Comparison of ENCODE assay signal across 8 mouse cellular contexts in genomic region chr5:69591640-69592461, GRCm38 (mm10). TPM values are rescaled to one million over a fixed set of nuclear protein-coding genes. Genes with fewer than 3 reads are reported as not detected.
A peak's percentile ranks its signal among the peaks of the same experiment; 100 is the strongest.
DNase-seq lines count a peak whose midpoint lies in the region; ATAC-seq lines count a peak whose summit lies in the region.

Gene Gnpda2, minus strand, starts transcription at chr5:69592340.

- H3K27ac ChIP-seq in hindbrain, embryonic 16.5 days (ENCODE audit: low read depth, low read length) = peak within 1 kb of the TSS; percentile 89
- H3K27ac ChIP-seq in macrophage = no peak within 1 kb of the TSS

- peak; percentile 80 for DNase-seq in T-cell, adult 2 months (ENCODE audit: low spot score)
- peak; percentile 68 to 82 for DNase-seq in cerebellum, postnatal 4 days (ENCODE audit: low spot score in 2 of 2)
- peak; percentile 79 for DNase-seq in gastrocnemius, adult 18-20 months (ENCODE audit: low spot score)
- DNase-seq in left cerebral cortex, adult 18-20 months (ENCODE audit: low spot score in 2 of 2) = peak; percentile 87 to 92
- peak; percentile 90 for DNase-seq in right cerebral cortex, adult 18-20 months
- peak; percentile 40 for DNase-seq in urinary bladder, postnatal 10 days (ENCODE audit: low spot score)

- ATAC-seq in hindbrain, embryonic 16.5 days = peak; percentile 99

- H3K9ac ChIP-seq in hindbrain, embryonic 16.5 days (ENCODE audit: low read depth, low read length) = peak within 1 kb of the TSS; percentile 97

- H3K27me3 ChIP-seq in hindbrain, embryonic 16.5 days (replicated peaks; ENCODE audit: control insufficient read depth, insufficient read depth, low read length) = no peaks in the 10 kb centered on the region

- peaks cover 5% of the 10 kb centered on the region for H3K4me1 ChIP-seq in hindbrain, embryonic 16.5 days (ENCODE audit: control insufficient read depth, insufficient read depth, low read depth, low read length)

- peak within 1 kb of the TSS; percentile 77 for H3K4me2 ChIP-seq in hindbrain, embryonic 16.5 days (ENCODE audit: low read length)

- no peaks in the 10 kb centered on the region for H3K36me3 ChIP-seq in hindbrain, embryonic 16.5 days (ENCODE audit: control insufficient read depth, insufficient read depth, low read length)
- H3K36me3 ChIP-seq in macrophage (ENCODE audit: inconsistent target) = no peaks in the 10 kb centered on the region

- peaks cover 10% of the 10 kb centered on the region; the same call in 1 of the 2 replicates for H3K79me2 ChIP-seq in macrophage (ENCODE audit: inconsistent target)

- no peaks in the 10 kb centered on the region for H3K9me3 ChIP-seq in hindbrain, embryonic 16.5 days (ENCODE audit: control insufficient read depth, low read length)

- 3% methylated on average over 42 of the region's 42 CpGs for WGBS in hindbrain, embryonic 16.5 days
- WGBS in macrophage (ENCODE audit: missing documents) = 4% methylated on average over 42 of the region's 42 CpGs

- H3K4me3 ChIP-seq in hindbrain, embryonic 16.5 days (ENCODE audit: low read length) = peak within 1 kb of the TSS; percentile 79
- H3K4me3 ChIP-seq in macrophage (ENCODE audit: inconsistent target) = peak within 1 kb of the TSS; percentile 65

RNA-seq across cellular contexts. Expression of gene Gnpda2, which starts in this region (rescaled TPM):
- 1 to 10 TPM; 3.7 to 4.1 TPM for total RNA-seq in gastrocnemius, adult 18-20 months (2021)
- polyA plus RNA-seq in hindbrain, embryonic 16.5 days (2015; fragmentation: Nextera tagmentation; extraction: Ambion mirVana) = 34.7 and 36.5 TPM in 2 replicates
- total RNA-seq in left cerebral cortex, adult 18-20 months (2021) = 10 to 100 TPM; 19.9 to 20.6 TPM
- 10 to 100 TPM in 10 of 26 experiments, 1 to 10 TPM in 15, under 1 TPM in 1; 0.69 to 18.0 (median 8.0) TPM for total RNA-seq in macrophage (2018; cell fraction: chromatin; rRNA removed)
- 10 to 100 TPM; 10.5 to 20.1 (median 15.8) TPM for total RNA-seq in macrophage (2018; cell fraction: cytosol; rRNA removed)
- total RNA-seq in macrophage (2018; cell fraction: nucleus; rRNA removed) = 10 to 100 TPM in 11 of 26 experiments, 1 to 10 TPM in 15; 3.1 to 18.9 (median 9.0) TPM
- 15.6 to 28.8 TPM (median 18.8 TPM) in 3 replicates for polyA plus RNA-seq in macrophage (2018)

Comparison
In these comparisons a context has a peak if more than half of its experiments do, and no peak if none do; other contexts are left out.
1. RNA of gene Gnpda2 (total RNA-seq): 19.9 to 20.6 TPM in left cerebral cortex, adult 18-20 months; 3.7 to 4.1 TPM in gastrocnemius, adult 18-20 months; every median in the first group is over 4 times any median in the second.
2. DNase-seq: peak in every context shown above with its lines; median percentile 90 in right cerebral cortex, adult 18-20 months; 90 in left cerebral cortex, adult 18-20 months; 80 in T-cell, adult 2 months; 79 in gastrocnemius, adult 18-20 months; 75 in cerebellum, postnatal 4 days; 40 in urinary bladder, postnatal 10 days.